Mouse (Mus musculus) bone marrow, adult 2 months (tissue): ENCODE data around the gene H2-K1.

Source experiments
- CTCF ChIP-seq: fragments of 200-500 bp; IDR thresholded peaks from 2 replicates; pipeline ENCODE4 v1.5.1; 2011; ENCODE audit warnings: low read length, control low read depth; ENCODE audit not compliant: control insufficient read depth, insufficient read depth
- POLR2A ChIP-seq: fragments of 200-500 bp; IDR thresholded peaks from 2 replicates; pipeline ENCODE4 v1.6.1; 2011; ENCODE audit warnings: low read depth, mild to moderate bottlenecking, control low read depth, low read length, borderline replicate concordance; ENCODE audit not compliant: control insufficient read depth

- no peak for TF ChIP-seq CTCF
- no peak for TF ChIP-seq POLR2A
Measured at GRCm38 (mm10) chr17:34010156-34010555, 10.0 kb upstream of the H2-K1 start.
